Mouse (Mus musculus) spleen, adult 2 months (tissue): Measurements from ENCODE around the gene Vopp1. TPM values are rescaled to one million over a fixed set of nuclear protein-coding genes. Genes with fewer than 3 reads are reported as not detected.

Experiments
- DNase-seq, 2 experiments: peaks; one replicate each; pipeline versions ENCODE4 v3.0.0 to v3.0.0-alpha.2; 2012 to 2021; ENCODE audit warnings: low spot score in 2 of 2, low read depth in 1 of 2
- H3K27ac ChIP-seq: fragments of 200-500 bp; 2 replicates; pipeline ENCODE4 v1.5.1; 2012; ENCODE audit warnings: low read length, inconsistent platforms; ENCODE audit not compliant: insufficient read depth
- H3K27me3 ChIP-seq: fragments of 200-500 bp; 2 replicates; pipeline ENCODE4 v1.6.1; 2012; ENCODE audit warnings: mild to moderate bottlenecking, moderate library complexity, low read length, inconsistent platforms; ENCODE audit not compliant: control insufficient read depth, insufficient read depth
- H3K36me3 ChIP-seq: fragments of 200-500 bp; 2 replicates; pipeline ENCODE4 v1.6.1; 2012; ENCODE audit warnings: mild to moderate bottlenecking, low read length, inconsistent platforms; ENCODE audit not compliant: control insufficient read depth, insufficient read depth
- H3K4me1 ChIP-seq: fragments of 200-500 bp; 2 replicates; pipeline ENCODE4 v1.6.1; 2011; ENCODE audit warnings: inconsistent platforms; ENCODE audit not compliant: control insufficient read depth, insufficient read depth, insufficient read length
- H3K4me3 ChIP-seq: fragments of 200-500 bp; 2 replicates; pipeline ENCODE4 v1.5.1; 2011; ENCODE audit warnings: mild to moderate bottlenecking, inconsistent platforms; ENCODE audit not compliant: insufficient read depth, insufficient read length; ENCODE audit errors: extremely low read depth
- CTCF ChIP-seq: fragments of 200-500 bp; IDR thresholded peaks from 2 replicates; pipeline ENCODE4 v1.5.1; 2011; ENCODE audit warnings: mild to moderate bottlenecking, inconsistent platforms; ENCODE audit not compliant: insufficient read depth, insufficient read length, insufficient replicate concordance; ENCODE audit errors: extremely low read depth
- POLR2A ChIP-seq: fragments of 200-500 bp; IDR thresholded peaks from 2 replicates; pipeline ENCODE4 v1.6.1; 2011; ENCODE audit warnings: low read depth, low read length, inconsistent platforms
- WGBS: fragments of 180-500 bp; shearing (Covaris S2); methylation state at CpG from one replicate; pipeline ENCODE4 v1.1.7; 2018; 5-methylcytosine and 5-hydroxymethylcytosine counted together
- polyA plus RNA-seq: library from polyadenylated mRNA; depleted of rRNA; stranded (reverse); fragments of >200 nt; gene quantifications from 2 replicates; pipeline ENCODE4 v1.2.3, GENCODE M21; 2012

Vopp1 gene
- polyA plus RNA-seq, 1 experiment: 20.2 TPM

- no peak for TF ChIP-seq POLR2A
- no peak for TF ChIP-seq CTCF
- Histone ChIP-seq H3K4me1 (no peaks in the 10 kb centered on the region), H3K4me3 (no peak overlapping the region), H3K27ac (no peak overlapping the region), H3K27me3 (no peaks in the 10 kb centered on the region), H3K36me3 (no peaks in the 10 kb centered on the region)
- WGBS: 98% methylated on average over 2 of the region's 2 CpGs
- no peak for DNase-seq
These were observed 80.8 kb downstream of the Vopp1 start for GRCm38 (mm10) chr6:57744123-57744522.

- WGBS: 84% methylated on average over 2 of the region's 2 CpGs
- Histone ChIP-seq H3K27me3 (no peaks in the 10 kb centered on the region), H3K27ac (no peak overlapping the region), H3K4me1 (no peaks in the 10 kb centered on the region), H3K4me3 (no peak overlapping the region), H3K36me3 (no peaks in the 10 kb centered on the region)
- DNase-seq: no peak
- TF ChIP-seq POLR2A (no peak), CTCF (peak; percentile 31; the same call in 1 of the 2 replicates)
These were observed 81.6 kb downstream of the Vopp1 start for GRCm38 (mm10) chr6:57743333-57743732.

GRCm38 (mm10) chr6:57742749-57743148, 82.2 kb downstream of the Vopp1 start:
- Histone ChIP-seq H3K27me3 (no peaks in the 10 kb centered on the region), H3K36me3 (no peaks in the 10 kb centered on the region), H3K4me3 (no peak overlapping the region), H3K27ac (no peak overlapping the region), H3K4me1 (no peaks in the 10 kb centered on the region)
- TF ChIP-seq POLR2A (no peak), CTCF (no peak)
- WGBS: 96% methylated on average over 1 of the region's 1 CpGs
- DNase-seq: no peak

GRCm38 (mm10) chr6:57721347-57721746, 103.6 kb downstream of the Vopp1 start:
- Histone ChIP-seq H3K27ac (no peak overlapping the region), H3K27me3 (no peaks in the 10 kb centered on the region), H3K36me3 (no peaks in the 10 kb centered on the region), H3K4me3 (no peak overlapping the region), H3K4me1 (no peaks in the 10 kb centered on the region)
- no peak for TF ChIP-seq POLR2A
- no peak for TF ChIP-seq CTCF
- no peak for DNase-seq
- 90% methylated on average over 1 of the region's 1 CpGs for WGBS

GRCm38 (mm10) chr6:57711726-57712125, 113.2 kb downstream of the Vopp1 start:
- no peaks in the 10 kb centered on the region for H3K36me3 ChIP-seq
- TF ChIP-seq CTCF (no peak), POLR2A (no peak)
- no peaks in the 10 kb centered on the region for H3K4me1 ChIP-seq
- no peak overlapping the region for H3K27ac ChIP-seq
- no peaks in the 10 kb centered on the region for H3K27me3 ChIP-seq
- 33% methylated on average over 1 of the region's 1 CpGs for WGBS
- no peak for DNase-seq
- no peak overlapping the region for H3K4me3 ChIP-seq

- TF ChIP-seq POLR2A (no peak), CTCF (no peak)
- Histone ChIP-seq H3K27ac (no peak overlapping the region), H3K27me3 (no peaks in the 10 kb centered on the region), H3K4me3 (peak overlapping the region; percentile 14; the same call in 1 of the 2 replicates), H3K4me1 (peaks cover 2% of the 10 kb centered on the region; the same call in 1 of the 2 replicates), H3K36me3 (no peaks in the 10 kb centered on the region)
- no peak for DNase-seq
- WGBS: 29% methylated on average over 1 of the region's 1 CpGs
These were observed 118.2 kb downstream of the Vopp1 start for GRCm38 (mm10) chr6:57706721-57707120.

GRCm38 (mm10) chr6:57703703-57704102, 121.3 kb downstream of the Vopp1 start:
- no peak for TF ChIP-seq POLR2A
- no peak for TF ChIP-seq CTCF
- H3K4me3 ChIP-seq: peak overlapping the region; percentile 99
- WGBS: 14% methylated on average over 2 of the region's 2 CpGs
- no peak for DNase-seq
- H3K27ac ChIP-seq: peak overlapping the region; percentile 41; the same call in 1 of the 2 replicates
- no peaks in the 10 kb centered on the region for H3K36me3 ChIP-seq
- no peaks in the 10 kb centered on the region for H3K27me3 ChIP-seq
- H3K4me1 ChIP-seq: peaks cover 2% of the 10 kb centered on the region; the same call in 1 of the 2 replicates
